Mouse (Mus musculus) common myeloid progenitor, adult 5-6 weeks (primary cell): ENCODE results near the gene Olfr347. TPM values are rescaled to one million over a fixed set of nuclear protein-coding genes. Genes with fewer than 3 reads are reported as not detected.

ENCODE experiments used
- ATAC-seq: replicated peaks from 2 replicates; pipeline ENCODE4 v1.8.0; 2016; ENCODE audit warnings: low read depth, mild to moderate bottlenecking, moderate TSS enrichment, inconsistent platforms; ENCODE audit not compliant: poor library complexity, severe bottlenecking
- total RNA-seq: library from RNA; stranded (forward); fragments of 200-1000, 187-1606 nt; gene quantifications from 2 replicates; pipeline ENCODE4 v1.2.3, GENCODE M21; 2017

Gene Olfr347
- not detected in 2 replicates for total RNA-seq

DNA sequence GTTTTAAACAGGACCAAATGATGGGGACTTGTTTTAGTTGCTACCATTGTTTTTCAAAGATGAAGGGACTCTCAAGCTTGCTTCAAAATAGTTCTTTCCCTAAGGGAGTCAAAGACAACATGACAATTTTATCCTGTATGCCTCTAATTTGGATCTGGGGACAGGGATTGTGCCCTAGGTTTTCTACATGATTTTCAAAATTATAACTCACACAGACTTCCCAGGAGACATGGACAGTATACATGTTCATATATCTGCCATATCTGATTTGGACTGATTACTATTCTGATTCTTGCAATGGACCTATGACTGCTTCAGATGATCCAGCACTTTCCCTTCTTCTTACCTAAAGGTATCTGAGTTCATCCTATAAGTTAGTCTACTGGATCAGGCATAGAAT, at the start of gene Olfr347:
Gene Olfr347 (plus strand): TSS at position 301 of the 400 bp plus-strand sequence.
- no peak for ATAC-seq

DNA sequence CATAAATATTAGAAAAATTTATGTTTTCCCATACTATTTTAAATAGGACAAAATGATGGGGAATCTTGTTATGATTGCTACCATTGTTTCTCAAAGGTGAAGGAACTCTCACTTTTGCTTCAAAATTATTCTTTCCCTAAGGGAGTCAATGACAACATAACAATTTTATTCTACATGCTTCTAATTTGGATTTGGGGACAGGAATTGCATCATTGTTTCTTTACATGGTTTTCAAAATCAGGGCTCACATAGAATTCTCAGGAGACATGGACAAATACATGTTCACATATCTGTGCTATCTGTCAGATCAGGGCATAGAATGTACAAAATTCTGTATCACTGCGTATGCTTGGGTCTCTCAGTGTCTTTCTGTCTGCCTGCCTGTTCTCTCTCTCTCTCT, 46.2 kb upstream of the Olfr347 start, which contains the start of gene Olfr346:
Gene Olfr346 (plus strand): TSS at position 301 of the 400 bp plus-strand sequence.
- ATAC-seq = no peak

DNA sequence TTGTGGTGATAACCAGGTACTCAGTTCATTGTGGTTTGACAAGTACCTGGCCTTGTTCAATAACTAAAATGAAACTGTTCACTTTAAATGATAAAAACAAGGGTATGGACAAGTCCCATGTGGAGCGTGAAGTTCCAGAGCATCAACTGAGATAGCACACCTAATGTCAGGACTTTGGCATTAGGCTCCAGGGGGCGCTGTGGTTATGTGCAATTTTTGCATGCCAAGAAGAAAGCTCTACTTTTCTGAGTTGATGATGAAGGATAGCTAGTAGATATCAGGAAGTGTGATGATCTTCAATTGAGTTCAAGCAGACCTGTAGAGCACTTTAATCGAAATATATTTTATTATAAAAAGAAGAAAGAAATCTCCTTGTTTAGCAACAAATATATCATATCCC, 4.5 kb downstream of the Olfr347 start:
- ATAC-seq = no peak

DNA sequence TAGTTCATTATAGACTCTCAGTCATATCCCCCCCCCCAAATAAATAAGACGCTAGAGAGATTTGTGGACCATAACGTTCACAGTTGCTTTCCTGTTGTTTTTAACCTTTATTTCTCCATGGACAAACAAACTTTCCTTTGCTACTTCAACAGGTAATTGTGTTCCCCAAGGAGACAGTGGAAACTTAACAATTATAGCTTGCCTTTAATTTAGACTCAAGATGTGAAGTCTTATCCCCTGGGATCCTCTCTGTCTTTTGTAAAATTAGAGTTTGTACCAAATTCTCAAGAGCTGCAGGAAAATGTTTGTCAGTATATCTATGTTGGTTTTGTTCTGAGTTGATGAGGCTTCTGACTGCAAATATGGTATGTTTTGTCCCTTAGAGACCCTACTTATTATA, 52.3 kb downstream of the Olfr347 start, which contains the start of gene Olfr348:
Gene Olfr348 (plus strand): TSS at position 301 of the 400 bp plus-strand sequence.
- ATAC-seq = no peak

Other genes starting within 250 kb of the Olfr347 start
- gene Olfr341, start 249.4 kb upstream of the Olfr347 start, total RNA-seq = not detected in 2 replicates
- not detected in 2 replicates for gene Olfr342, start 206.9 kb upstream of the Olfr347 start, total RNA-seq
- gene Olfr344, start 165.2 kb upstream of the Olfr347 start, total RNA-seq = not detected in 2 replicates
- gene Olfr345, start 91.9 kb upstream of the Olfr347 start, total RNA-seq = not detected in 2 replicates
- gene Olfr346, start 46.1 kb upstream of the Olfr347 start, total RNA-seq = not detected in 2 replicates
- not detected in 2 replicates for gene Olfr348, start 52.4 kb downstream of the Olfr347 start, total RNA-seq
- gene Olfr50, start 58.6 kb downstream of the Olfr347 start, total RNA-seq = not detected in 2 replicates
- gene Olfr3, start 85.1 kb downstream of the Olfr347 start, total RNA-seq = not detected in 2 replicates
- not detected in 2 replicates for gene Olfr350, start 114.4 kb downstream of the Olfr347 start, total RNA-seq
- not detected in 2 replicates for gene Olfr351, start 130.8 kb downstream of the Olfr347 start, total RNA-seq
- gene Olfr352, start 136.6 kb downstream of the Olfr347 start, total RNA-seq = not detected in 2 replicates
- gene Olfr353, start 161.0 kb downstream of the Olfr347 start, total RNA-seq = not detected in 2 replicates
- gene Olfr354, start 173.8 kb downstream of the Olfr347 start, total RNA-seq = not detected in 2 replicates
- not detected in 2 replicates for gene Olfr355, start 197.0 kb downstream of the Olfr347 start, total RNA-seq
- gene Olfr356, start 205.2 kb downstream of the Olfr347 start, total RNA-seq = not detected in 2 replicates